Mouse (Mus musculus) layer of hippocampus, adult 8-10 months (tissue): Measurements from ENCODE around the gene Tex21. TPM values are rescaled to one million over a fixed set of nuclear protein-coding genes. Genes with fewer than 3 reads are reported as not detected.

ENCODE experiments used
- DNase-seq, 2 experiments: peaks; one replicate each; pipeline ENCODE4 v3.0.0; 2022; ENCODE audit warnings: low spot score in 2 of 2
- total RNA-seq, 4 experiments: library from RNA; stranded (reverse); gene quantifications; 2 replicates each; pipeline ENCODE4 v1.2.4; 2022

Gene Tex21
- not detected for total RNA-seq

GRCm38 (mm10) chr12:76246646-76247045, at the start of gene Tex21:
Gene Tex21, minus strand, starts transcription at chr12:76246746.
- no peak for DNase-seq

- DNase-seq: no peak
These were observed 46.6 kb upstream of the Tex21 start for GRCm38 (mm10) chr12:76293192-76293591.

GRCm38 (mm10) chr12:76290271-76290670, 43.7 kb upstream of the Tex21 start:
- DNase-seq: no peak

GRCm38 (mm10) chr12:76289428-76289827, 42.9 kb upstream of the Tex21 start:
- DNase-seq: no peak

- no peak for DNase-seq
These were observed 41.9 kb upstream of the Tex21 start for GRCm38 (mm10) chr12:76288494-76288893.

- DNase-seq: no peak
These were observed 41.4 kb upstream of the Tex21 start for GRCm38 (mm10) chr12:76287986-76288385.

- no peak for DNase-seq
These were observed 38.9 kb upstream of the Tex21 start for GRCm38 (mm10) chr12:76285418-76285817.

GRCm38 (mm10) chr12:76282532-76283173, 36.1 kb upstream of the Tex21 start:
- no peak for DNase-seq

GRCm38 (mm10) chr12:76282132-76282531, 35.6 kb upstream of the Tex21 start:
- DNase-seq: no peak

- no peak for DNase-seq
These were observed 34.6 kb upstream of the Tex21 start for GRCm38 (mm10) chr12:76281111-76281660.

GRCm38 (mm10) chr12:76280556-76280955, 34.0 kb upstream of the Tex21 start:
- peak in 1 of 2 experiments; percentile 50 for DNase-seq

- no peak for DNase-seq
These were observed 31.7 kb upstream of the Tex21 start for GRCm38 (mm10) chr12:76278209-76278608.

GRCm38 (mm10) chr12:76272610-76273524, 26.3 kb upstream of the Tex21 start:
- no peak for DNase-seq

GRCm38 (mm10) chr12:76271516-76271915, 25.0 kb upstream of the Tex21 start:
- DNase-seq: no peak

- DNase-seq: no peak
These were observed 22.6 kb upstream of the Tex21 start for GRCm38 (mm10) chr12:76269196-76269595.

GRCm38 (mm10) chr12:76268686-76269085, 22.1 kb upstream of the Tex21 start:
- no peak for DNase-seq

- DNase-seq: no peak
These were observed 20.3 kb upstream of the Tex21 start for GRCm38 (mm10) chr12:76266875-76267274.

- no peak for DNase-seq
These were observed 18.5 kb upstream of the Tex21 start for GRCm38 (mm10) chr12:76265001-76265400.

GRCm38 (mm10) chr12:76264325-76264965, 17.9 kb upstream of the Tex21 start:
- DNase-seq: peak; percentile 65 to 72

- DNase-seq: no peak
These were observed 17.3 kb upstream of the Tex21 start for GRCm38 (mm10) chr12:76263876-76264275.

GRCm38 (mm10) chr12:76262918-76263317, 16.4 kb upstream of the Tex21 start:
- DNase-seq: no peak

- no peak for DNase-seq
These were observed 15.0 kb upstream of the Tex21 start for GRCm38 (mm10) chr12:76261556-76261955.
